Mouse (Mus musculus) cerebellum, postnatal 36 days (tissue): ENCODE measurements around the gene Tbl1xr1.

Experiments used
- DNase-seq, 2 experiments: peaks; one replicate each; pipeline ENCODE4 v3.0.0; 2021 to 2022; ENCODE audit warnings: mixed read lengths in 2 of 2

The Tbl1xr1 gene

GRCm38 (mm10) chr3:22223023-22223422 is 146.6 kb downstream of the Tbl1xr1 start:
- no peak for DNase-seq

GRCm38 (mm10) chr3:22228052-22228451 is 151.6 kb downstream of the Tbl1xr1 start:
- DNase-seq = no peak

- no peak for DNase-seq
Observed at GRCm38 (mm10) chr3:22230635-22231034, 154.2 kb downstream of the Tbl1xr1 start.

- no peak for DNase-seq
Observed at GRCm38 (mm10) chr3:22238106-22238900, 161.9 kb downstream of the Tbl1xr1 start.
